Mouse (Mus musculus): ENCODE results near the gene C1qtnf12. TPM values are rescaled to one million over a fixed set of nuclear protein-coding genes. Genes with fewer than 3 reads are reported as not detected.

Gene C1qtnf12
- total RNA-seq, 2 experiments from 2014 or later: 19.2 to 20.9 TPM

DNA sequence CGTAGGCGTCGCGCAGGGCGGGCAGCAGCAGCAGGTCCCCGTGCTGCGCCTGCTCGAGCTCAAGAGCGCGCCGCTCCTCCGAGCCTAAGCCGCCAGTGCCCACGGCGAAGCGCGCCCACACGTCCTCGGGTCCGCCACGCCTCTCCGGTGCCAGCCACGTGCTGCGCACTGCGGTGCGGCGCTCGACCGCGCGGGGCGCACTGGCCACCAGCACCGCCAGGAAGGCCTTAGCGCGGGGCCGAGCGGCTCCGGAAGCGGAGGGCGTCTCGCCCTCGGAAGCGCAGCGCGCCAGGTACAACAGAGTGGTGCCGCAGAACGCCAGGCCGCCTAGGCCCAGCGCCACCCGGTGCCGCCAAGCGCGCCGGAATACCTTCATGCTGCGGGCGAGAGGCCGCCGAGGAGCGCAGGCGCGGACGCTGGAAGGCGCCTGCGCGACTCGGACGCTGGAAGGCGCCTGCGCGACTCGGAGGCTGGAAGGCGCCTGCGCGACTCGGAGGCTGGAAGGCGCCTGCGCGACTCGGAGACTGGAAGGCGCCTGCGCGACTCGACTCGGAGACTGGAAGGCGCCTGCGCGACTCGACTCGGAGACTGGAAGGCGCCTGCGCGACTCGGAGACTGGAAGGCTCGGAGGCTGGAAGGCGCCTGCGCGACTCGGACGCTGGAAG is 30.3 kb downstream of the C1qtnf12 start, which contains the start of the genes B3galt6 and Sdf4:
Gene B3galt6, minus strand, starts transcription at position 409 of the 665 bp plus-strand sequence.
Gene Sdf4, plus strand, starts transcription at position 632 of the 665 bp plus-strand sequence.
- intact Hi-C loops (cut with DNase I): no loop called here

DNA sequence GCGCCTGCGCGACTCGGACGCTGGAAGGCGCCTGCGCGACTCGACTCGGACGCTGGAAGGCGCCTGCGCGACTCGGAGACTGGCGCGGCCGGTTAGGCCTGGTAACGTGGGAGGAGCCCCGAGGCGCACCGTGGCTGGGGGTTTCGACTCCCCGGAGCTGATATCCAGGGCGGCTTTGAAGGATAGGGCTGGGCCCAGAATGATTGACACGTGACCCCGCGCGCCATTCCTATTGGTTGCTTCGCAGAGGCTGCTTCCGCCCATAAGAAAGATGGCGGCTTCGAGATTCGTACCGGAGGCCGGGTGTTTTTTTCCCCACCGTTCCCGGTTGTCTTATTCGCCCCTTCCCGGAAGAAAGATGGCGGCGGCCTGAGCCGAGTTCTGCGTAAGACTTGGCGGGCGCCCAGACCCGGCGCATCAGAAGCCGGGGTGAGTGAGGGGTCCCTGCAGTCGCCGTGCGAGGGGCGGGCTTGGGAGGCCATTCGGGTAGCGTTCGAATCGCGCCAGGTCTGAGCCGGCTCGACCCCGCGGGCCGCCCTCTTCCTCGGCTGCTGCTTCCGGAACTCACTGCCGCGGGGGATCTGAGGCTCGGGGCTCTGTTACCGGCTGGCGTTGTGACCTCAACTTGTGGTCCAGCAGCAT is 30.9 kb downstream of the C1qtnf12 start:
- DNase-seq (ENCODE audit: extremely low spot score in 1 of 2, low spot score in 2 of 2): peak; percentile 94 to 95
- intact Hi-C loops (cut with DNase I): no loop called here

More for the DNA sequence above, 30.3 kb downstream of the C1qtnf12 start, which contains the start of the genes B3galt6 and Sdf4:
- DNase-seq (ENCODE audit: extremely low spot score in 1 of 2, low spot score in 2 of 2): peak; percentile 74 to 91

DNA sequence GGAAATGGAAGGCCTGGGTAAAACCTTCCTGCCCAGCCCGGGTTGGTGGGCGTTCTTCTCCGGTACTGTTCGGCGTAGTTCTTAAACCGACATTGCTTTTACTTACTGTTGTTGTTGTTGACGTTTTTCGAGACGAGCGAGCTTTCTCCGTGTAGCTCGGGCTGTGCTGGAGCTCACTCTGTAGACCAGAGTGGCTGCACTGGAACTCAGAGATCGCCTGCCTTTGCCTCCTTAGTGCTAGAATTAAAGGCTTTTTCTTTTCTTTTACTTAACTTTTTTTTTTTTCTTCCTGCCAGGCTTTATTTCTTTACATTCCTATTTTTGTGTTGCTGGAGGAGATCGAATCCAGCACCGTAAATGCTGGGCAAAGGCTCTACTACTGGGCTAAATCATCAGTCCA is 31.5 kb downstream of the C1qtnf12 start:
- no peak for DNase-seq (ENCODE audit: extremely low spot score in 1 of 2, low spot score in 2 of 2)
- intact Hi-C loops (cut with DNase I): no loop called here

DNA sequence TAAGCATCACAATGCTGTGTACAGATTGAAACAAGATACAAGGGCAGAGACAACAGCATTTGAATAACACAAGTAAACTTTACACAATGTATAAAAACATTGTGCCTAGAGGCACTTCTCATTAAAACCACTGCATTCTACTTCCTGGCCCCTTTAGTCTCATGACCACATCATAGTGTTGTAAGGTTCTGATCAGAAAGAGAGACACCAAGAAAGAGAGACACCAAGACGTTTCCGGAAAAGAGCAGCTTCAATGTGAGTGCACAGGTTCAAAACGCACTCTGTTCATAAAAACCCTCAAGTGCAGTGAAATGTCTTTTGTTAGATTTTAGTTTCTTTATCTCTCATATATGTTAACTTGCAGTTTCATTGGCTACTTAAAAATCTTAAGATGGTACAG is 42.0 kb downstream of the C1qtnf12 start:
- no peak for DNase-seq (ENCODE audit: extremely low spot score in 1 of 2, low spot score in 2 of 2)
- intact Hi-C loops (cut with DNase I): no loop called here

DNA sequence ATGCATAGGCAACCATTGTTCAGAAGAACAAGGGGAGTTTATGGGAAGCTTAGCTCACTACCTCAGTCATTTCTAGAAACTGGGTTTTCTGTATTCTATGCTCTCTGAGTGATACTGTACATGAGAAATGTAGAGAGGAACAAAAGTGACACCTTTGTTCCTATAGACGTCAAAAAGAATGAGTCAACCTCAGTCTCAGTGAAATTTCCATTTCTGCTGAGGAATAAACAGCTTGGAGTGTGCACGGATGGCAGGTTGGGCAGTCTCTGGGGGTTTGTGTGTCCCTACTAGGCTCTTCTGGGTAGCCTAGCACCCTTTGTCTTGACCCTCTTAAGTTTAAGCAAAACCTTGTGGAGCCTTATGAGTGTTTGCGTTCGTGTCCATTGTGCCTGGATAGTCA is 46.3 kb downstream of the C1qtnf12 start:
- intact Hi-C loops (cut with DNase I): no loop called here
- DNase-seq (ENCODE audit: extremely low spot score in 1 of 2, low spot score in 2 of 2): no peak

DNA sequence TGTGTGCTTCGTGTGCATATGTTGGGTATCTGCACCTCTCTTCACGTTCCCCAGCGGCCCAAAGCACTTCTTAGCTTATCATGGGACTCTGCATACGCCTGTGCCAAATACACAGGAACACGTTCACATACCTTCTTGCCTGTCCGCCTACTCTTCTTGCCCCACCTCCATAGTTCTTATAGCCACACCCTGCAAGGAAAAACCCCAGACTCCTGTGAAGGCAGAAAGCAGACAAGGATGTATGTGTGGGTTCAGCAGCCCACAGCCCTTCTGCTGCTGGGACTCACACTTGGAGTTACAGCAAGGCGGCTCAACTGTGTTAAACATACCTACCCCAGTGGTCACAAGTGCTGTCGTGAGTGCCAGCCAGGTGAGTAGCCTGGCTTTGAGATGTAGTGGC is 51.5 kb downstream of the C1qtnf12 start, which contains the start of gene Tnfrsf4:
Gene Tnfrsf4, plus strand, starts transcription at position 207 of the 400 bp plus-strand sequence.
- no peak for DNase-seq (ENCODE audit: extremely low spot score in 1 of 2, low spot score in 2 of 2)
- intact Hi-C loops (cut with DNase I): no loop called here

DNA sequence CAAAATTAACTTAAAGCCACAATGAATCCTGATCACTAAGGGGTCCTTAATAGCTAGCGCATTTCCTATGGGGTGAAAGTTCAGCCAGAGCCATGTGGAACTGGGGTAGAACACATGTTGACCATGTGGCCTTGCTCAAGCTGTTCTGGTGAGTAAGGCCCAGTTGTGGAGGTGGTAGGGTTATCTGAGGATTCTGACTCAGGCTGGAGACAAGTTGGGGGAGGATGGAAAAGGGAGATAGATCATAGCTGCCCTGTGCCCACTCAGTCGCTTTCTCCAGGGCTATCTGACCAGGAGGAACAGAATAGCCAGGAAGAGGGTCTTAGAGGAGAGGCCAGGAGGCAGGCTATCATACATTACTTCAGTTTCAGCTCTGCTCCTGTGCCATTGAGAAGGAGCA is 52.3 kb downstream of the C1qtnf12 start:
- intact Hi-C loops (cut with DNase I): no loop called here
- DNase-seq (ENCODE audit: extremely low spot score in 1 of 2, low spot score in 2 of 2): no peak

Other genes with a start within 250 kb of the C1qtnf12 start
- 10 to 100 TPM; 63.6 to 68.8 TPM for gene Tmem240, start 227.5 kb upstream of the C1qtnf12 start, total RNA-seq (2021)
- 10 to 100 TPM; 56.0 to 57.9 TPM for gene Atad3a, start 201.2 kb upstream of the C1qtnf12 start, total RNA-seq (2021)
- 10 to 100 TPM; 14.6 to 19.3 TPM for gene Vwa1, start 187.6 kb upstream of the C1qtnf12 start, total RNA-seq (2021)
- gene Tmem88b, start 176.4 kb upstream of the C1qtnf12 start, total RNA-seq (2021): 1 to 10 TPM; 3.0 to 5.4 TPM
- not detected for gene Ankrd65, start 171.9 kb upstream of the C1qtnf12 start, total RNA-seq (2021)
- gene Mrpl20, start 159.4 kb upstream of the C1qtnf12 start, total RNA-seq (2021): 100 to 1,000 TPM; 103 to 111 TPM
- 10 to 100 TPM; 68.7 to 71.2 TPM for gene Ccnl2, start 149.8 kb upstream of the C1qtnf12 start, total RNA-seq (2021)
- 10 to 100 TPM; 81.6 to 82.6 TPM for gene Aurkaip1, start 131.0 kb upstream of the C1qtnf12 start, total RNA-seq (2021)
- gene Mxra8, start 122.6 kb upstream of the C1qtnf12 start, total RNA-seq (2021): 10 to 100 TPM; 10.6 to 14.1 TPM
- 10 to 100 TPM; 70.6 to 74.2 TPM for gene Dvl1, start 114.9 kb upstream of the C1qtnf12 start, total RNA-seq (2021)
- gene Tas1r3, start 99.0 kb upstream of the C1qtnf12 start, total RNA-seq (2021): under 1 TPM; 0.13 to 0.22 TPM
- 10 to 100 TPM; 29.6 to 30.8 TPM for gene Cptp, start 92.9 kb upstream of the C1qtnf12 start, total RNA-seq (2021)
- gene Ints11, start 92.8 kb upstream of the C1qtnf12 start, total RNA-seq (2021): 10 to 100 TPM; 38.3 to 39.8 TPM
- 10 to 100 TPM; 66.0 to 71.2 TPM for gene Pusl1, start 70.5 kb upstream of the C1qtnf12 start, total RNA-seq (2021)
- 100 to 1,000 TPM; 144 to 146 TPM for gene Acap3, start 70.5 kb upstream of the C1qtnf12 start, total RNA-seq (2021)
- gene Ube2j2, start 18.5 kb upstream of the C1qtnf12 start, total RNA-seq (2021): 10 to 100 TPM; 84.9 to 93.8 TPM
- gene B3galt6, start 30.3 kb downstream of the C1qtnf12 start, total RNA-seq (2021): 10 to 100 TPM; 11.4 to 11.8 TPM
- 100 to 1,000 TPM; 136 to 139 TPM for gene Sdf4, start 30.6 kb downstream of the C1qtnf12 start, total RNA-seq (2021)
- gene Tnfrsf4, start 51.5 kb downstream of the C1qtnf12 start, total RNA-seq (2021): 1 to 10 TPM in 1 of 2 experiments, under 1 TPM in 1; 0.32 to 1.4 TPM
- not detected for gene Tnfrsf18, start 63.8 kb downstream of the C1qtnf12 start, total RNA-seq (2021)
- gene Ttll10, start 97.1 kb downstream of the C1qtnf12 start, total RNA-seq (2021): not detected
- 10 to 100 TPM; 26.5 to 27.9 TPM for gene 9430015G10Rik, start 147.7 kb downstream of the C1qtnf12 start, total RNA-seq (2021)
- under 1 TPM; 0.22 to 0.34 TPM for gene Rnf223, start 168.2 kb downstream of the C1qtnf12 start, total RNA-seq (2021)
- 100 to 1,000 TPM; 237 to 253 TPM for gene Agrn, start 235.2 kb downstream of the C1qtnf12 start, total RNA-seq (2021)
- gene Isg15, start 238.5 kb downstream of the C1qtnf12 start, total RNA-seq (2021): under 1 TPM; 0.49 to 0.79 TPM
- gene AW011738, start 241.0 kb downstream of the C1qtnf12 start, total RNA-seq (2021): 1 to 10 TPM; 3.2 to 4.2 TPM

Data from left cerebral cortex, postnatal 10 days (tissue).